Mouse (Mus musculus) CH12.LX (cell line): ENCODE results near the gene Gm49320. TPM values are rescaled to one million over a fixed set of nuclear protein-coding genes. Genes with fewer than 3 reads are reported as not detected.

Experiments
- DNase-seq: peaks from one replicate; pipeline ENCODE4 v3.0.0-alpha.2; 2013; ENCODE audit errors: extremely low read depth
- H3K27ac ChIP-seq: 2 replicates; pipeline ENCODE4 v1.5.1; 2012; ENCODE audit warnings: low read depth, mild to moderate bottlenecking, control low read depth, moderate library complexity; ENCODE audit not compliant: insufficient read depth
- H3K27me3 ChIP-seq: replicated peaks from 2 replicates; pipeline ENCODE3; 2012; ENCODE audit warnings: inconsistent platforms
- H3K36me3 ChIP-seq, 2 experiments: replicated peaks in 1 of 2; 2 replicates each; pipeline versions ENCODE3 to v1.6.1; 2012; ENCODE audit warnings: inconsistent platforms in 1 of 2, low read length in 1 of 2, mild to moderate bottlenecking in 1 of 2, mixed read lengths in 1 of 2, moderate library complexity in 1 of 2; ENCODE audit not compliant: control insufficient read depth in 1 of 2, insufficient read depth in 1 of 2
- H3K4me1 ChIP-seq, 2 experiments: 2 replicates each; pipeline ENCODE4 v1.6.1; 2012; ENCODE audit warnings: inconsistent platforms in 1 of 2, moderate library complexity in 1 of 2; ENCODE audit not compliant: insufficient read depth in 2 of 2, control insufficient read depth in 1 of 2
- H3K4me2 ChIP-seq: 2 replicates; pipeline ENCODE4 v1.6.1; 2012; ENCODE audit warnings: low read depth, mild to moderate bottlenecking, control low read depth; ENCODE audit not compliant: poor library complexity, insufficient read depth, severe bottlenecking
- H3K4me3 ChIP-seq, 3 experiments: fragments of 150-350 bp in 1 of 3; sonication (generic) in 1 of 3; replicated peaks in 1 of 3; 2 replicates each; pipeline versions ENCODE3 to v1.5.1; 2011 to 2012; ENCODE audit warnings: low read depth in 2 of 3, low read length in 2 of 3, mild to moderate bottlenecking in 2 of 3, moderate library complexity in 2 of 3, control low read depth in 1 of 3, improper control_type of control experiment in 1 of 3, inconsistent platforms in 1 of 3, mixed read lengths in 1 of 3; ENCODE audit not compliant: poor library complexity in 1 of 3
- H3K79me2 ChIP-seq: replicated peaks from 2 replicates; pipeline ENCODE4 v1.6.1; 2012; ENCODE audit warnings: mild to moderate bottlenecking, moderate library complexity; ENCODE audit not compliant: control insufficient read depth, poor library complexity, insufficient read depth, severe bottlenecking; ENCODE audit errors: extremely low read depth
- H3K9ac ChIP-seq: 2 replicates; pipeline ENCODE4 v1.6.1; 2012; ENCODE audit warnings: low read depth, mild to moderate bottlenecking, control low read depth, moderate library complexity; ENCODE audit not compliant: insufficient read depth
- H3K9me3 ChIP-seq: replicated peaks from 2 replicates; pipeline ENCODE3; 2012; ENCODE audit warnings: low read length, inconsistent platforms, mixed read lengths
- BHLHE40 ChIP-seq: IDR thresholded peaks from 2 replicates; pipeline ENCODE4 v1.6.1; 2011; ENCODE audit warnings: mild to moderate bottlenecking, low read depth, low read length, improper control_type of control experiment
- GABPA ChIP-seq: IDR thresholded peaks from 2 replicates; pipeline ENCODE4 v1.6.1; 2012; ENCODE audit warnings: low read depth, low read length, improper control_type of control experiment, inconsistent platforms; ENCODE audit not compliant: insufficient replicate concordance
- KAT2A ChIP-seq: IDR thresholded peaks from 2 replicates; pipeline ENCODE4 v1.6.1; 2012; ENCODE audit warnings: low read length, improper control_type of control experiment, inconsistent platforms; ENCODE audit not compliant: insufficient replicate concordance
- MEF2A ChIP-seq: IDR thresholded peaks from 2 replicates; pipeline ENCODE4 v1.6.1; 2014; ENCODE audit warnings: low read depth, mild to moderate bottlenecking, inconsistent platforms, low read length, improper control_type of control experiment, borderline replicate concordance
- MXI1 ChIP-seq: IDR thresholded peaks from 2 replicates; pipeline ENCODE4 v1.6.1; 2011; ENCODE audit warnings: mild to moderate bottlenecking, low read depth, low read length, improper control_type of control experiment
- RAD21 ChIP-seq: IDR thresholded peaks from 2 replicates; pipeline ENCODE4 v1.6.1; 2011; ENCODE audit warnings: low read depth, mild to moderate bottlenecking, low read length, improper control_type of control experiment, moderate library complexity
- RCOR1 ChIP-seq: conservative IDR thresholded peaks from 2 replicates; pipeline ENCODE4 v1.6.1; 2012; ENCODE audit warnings: low read depth, mild to moderate bottlenecking, inconsistent platforms, low read length, improper control_type of control experiment
- SIN3A ChIP-seq: IDR thresholded peaks from 2 replicates; pipeline ENCODE4 v1.6.1; 2012; ENCODE audit warnings: low read length, improper control_type of control experiment, inconsistent platforms
- UBTF ChIP-seq: IDR thresholded peaks from 2 replicates; pipeline ENCODE4 v1.6.1; 2012; ENCODE audit warnings: low read depth, mild to moderate bottlenecking, inconsistent platforms, low read length, improper control_type of control experiment, moderate library complexity
- USF2 ChIP-seq: conservative IDR thresholded peaks from 2 replicates; pipeline ENCODE4 v1.6.1; 2011; ENCODE audit warnings: low read depth, low read length, improper control_type of control experiment
- ZKSCAN1 ChIP-seq: IDR thresholded peaks from 2 replicates; pipeline ENCODE4 v1.6.1; 2012; ENCODE audit warnings: low read depth, inconsistent platforms, low read length, improper control_type of control experiment, borderline replicate concordance
- ZMIZ1 ChIP-seq: IDR thresholded peaks from 2 replicates; pipeline ENCODE4 v1.6.1; 2012; ENCODE audit warnings: low read depth, mild to moderate bottlenecking, inconsistent platforms, low read length, improper control_type of control experiment
- dilution Hi-C: fragments of 300-500 bp; cut with MboI; formaldehyde crosslinking; loops from 2 replicates; pipeline ENCODE4 v1.14.3; 2020; ENCODE audit warnings: low sequenced_read_pairs; ENCODE audit not compliant: extremely low pct_unique_long_range_greater_than_20kb, extremely low pct_ligation_motif_present
- in situ Hi-C: fragments of 300-500 bp; cut with MboI; formaldehyde crosslinking; loops from 3 replicates; pipeline ENCODE4 v1.14.3; 2019; ENCODE audit warnings: low sequenced_read_pairs, low pct_ligation_motif_present, low pct_unique_long_range_greater_than_20kb, mixed read lengths
- polyA plus RNA-seq: library from polyadenylated mRNA; unstranded; fragments of >175 nt; gene quantifications from 2 replicates; pipeline ENCODE4 v1.2.1, GENCODE M21; 2012; ENCODE audit warnings: low read depth; ENCODE audit not compliant: insufficient read length
- total RNA-seq, 2 experiments: library from RNA; depleted of rRNA; stranded (reverse); fragments of 300-350 nt in 1 of 2; fragments of >200 nt in 1 of 2; gene quantifications; 2 replicates each; pipeline ENCODE4 v1.2.3; 2012 to 2014

Gene Gm49320
- total and polyA plus RNA-seq, 3 experiments: 0.08 to 0.23 (median 0.08) TPM

GRCm38 (mm10) chr8:4222059-4222458 is 16.6 kb upstream of the Gm49320 start:
- H3K27me3 ChIP-seq: peaks cover 2% of the 10 kb centered on the region
- no peak overlapping the region for H3K4me2 ChIP-seq
- H3K9me3 ChIP-seq: no peaks in the 10 kb centered on the region
- H3K9ac ChIP-seq: no peak overlapping the region
- no peaks in the 10 kb centered on the region for H3K4me1 ChIP-seq
- in situ Hi-C loops: no loop called here
- H3K36me3 ChIP-seq: no peaks in the 10 kb centered on the region
- no peaks in the 10 kb centered on the region for H3K79me2 ChIP-seq
- no peak for DNase-seq
- no peak overlapping the region for H3K4me3 ChIP-seq
- H3K27ac ChIP-seq: no peak overlapping the region
- dilution Hi-C loops: no loop called here
- no peak for TF ChIP-seq UBTF
- no peak for TF ChIP-seq BHLHE40
- no peak for TF ChIP-seq MXI1
- TF ChIP-seq RCOR1: no peak
- TF ChIP-seq KAT2A: no peak
- no peak for TF ChIP-seq ZKSCAN1
- no peak for TF ChIP-seq MEF2A
- TF ChIP-seq USF2: no peak

DNA sequence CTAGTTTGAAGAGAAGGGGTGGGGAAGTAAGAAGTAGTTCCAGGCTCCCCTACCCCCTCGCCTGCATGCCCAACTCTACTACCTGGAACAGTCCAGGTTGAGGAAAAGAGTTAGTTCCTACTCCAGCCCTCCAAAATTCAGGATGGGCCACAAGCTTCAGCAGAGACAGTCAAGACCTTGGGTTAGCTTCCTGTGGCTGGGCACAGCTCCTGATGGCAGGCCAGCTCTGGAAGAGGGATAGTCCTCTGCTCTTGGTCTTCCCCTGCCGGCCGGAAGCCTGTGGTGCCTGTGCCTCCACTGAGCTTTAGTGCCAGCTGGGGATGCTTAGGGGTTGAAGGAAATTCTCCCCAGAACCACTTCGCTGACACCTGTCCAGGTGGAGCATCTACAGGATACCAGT is 12.3 kb upstream of the Gm49320 start:
- no peak for TF ChIP-seq GABPA
- no peak for TF ChIP-seq MXI1
- TF ChIP-seq MEF2A: no peak
- TF ChIP-seq, all 38 proteins: peak for 0
- no peak for DNase-seq
- peaks cover 16% of the 10 kb centered on the region for H3K27me3 ChIP-seq
- no peaks in the 10 kb centered on the region for H3K9me3 ChIP-seq
- no peak overlapping the region for H3K4me2 ChIP-seq
- no peaks in the 10 kb centered on the region for H3K36me3 ChIP-seq
- H3K4me3 ChIP-seq: no peak overlapping the region
- H3K9ac ChIP-seq: no peak overlapping the region
- H3K4me1 ChIP-seq: peaks cover 0 to 4% of the 10 kb centered on the region in 2 experiments; a peak in 1 of 4 replicates
- dilution Hi-C loops: no loop called here
- H3K79me2 ChIP-seq: no peaks in the 10 kb centered on the region
- no peak overlapping the region for H3K27ac ChIP-seq
- in situ Hi-C loops: no loop called here

- TF ChIP-seq SIN3A (no peak), BHLHE40 (no peak), RAD21 (no peak), ZMIZ1 (no peak)
- no peaks in the 10 kb centered on the region for H3K79me2 ChIP-seq
- no peak within 1 kb of the TSS for H3K27ac ChIP-seq
- dilution Hi-C loops: no loop called here
- no peak within 1 kb of the TSS for H3K4me3 ChIP-seq
- no peaks in the 10 kb centered on the region for H3K36me3 ChIP-seq
- H3K9me3 ChIP-seq: no peaks in the 10 kb centered on the region
- DNase-seq: no peak
- H3K4me1 ChIP-seq: peaks cover 0 to 4% of the 10 kb centered on the region in 2 experiments; a peak in 1 of 4 replicates
- no peak within 1 kb of the TSS for H3K9ac ChIP-seq
- H3K4me2 ChIP-seq: no peak within 1 kb of the TSS
- in situ Hi-C loops: no loop called here
- H3K27me3 ChIP-seq: peaks cover 16% of the 10 kb centered on the region
Measured at GRCm38 (mm10) chr8:4226739-4227347, 11.8 kb upstream of the Gm49320 start, which contains the start of gene Lrrc8e. Gene Lrrc8e, plus strand, starts transcription at chr8:4226827.
